Mouse (Mus musculus) neutrophil, adult 65 days (primary cell): ENCODE measurements around the gene Lig1. TPM values are rescaled to one million over a fixed set of nuclear protein-coding genes. Genes with fewer than 3 reads are reported as not detected.

Source experiments
- total RNA-seq: library from RNA; stranded (reverse); gene quantifications from 2 replicates; pipeline ENCODE4 v1.2.4, GENCODE M21; 2023

Gene Lig1
- total RNA-seq, result 53.6 and 72.7 TPM in 2 replicates

DNA sequence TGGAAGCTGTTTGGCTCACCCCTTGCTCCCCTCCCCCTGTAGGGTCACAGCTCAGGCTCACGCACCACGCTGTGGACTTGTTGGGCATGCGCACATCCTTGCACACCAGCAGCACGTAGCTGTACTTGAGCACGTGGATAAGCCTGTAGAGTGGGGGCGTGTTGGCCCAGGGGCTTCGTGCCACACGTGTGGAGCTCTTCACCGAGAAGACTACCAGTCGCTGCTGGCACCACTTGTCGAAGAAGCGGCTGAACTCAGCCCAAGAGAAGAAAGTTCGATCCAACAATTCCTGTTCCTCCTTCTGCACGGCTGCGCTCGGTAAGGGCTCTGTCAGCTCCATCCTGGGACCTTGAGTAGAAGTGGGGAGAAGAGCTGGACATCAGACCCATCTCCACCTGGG, at the start of gene Lig1:
TSS of gene Lig1 (plus strand) at position 203 of the 400 bp plus-strand sequence.

DNA sequence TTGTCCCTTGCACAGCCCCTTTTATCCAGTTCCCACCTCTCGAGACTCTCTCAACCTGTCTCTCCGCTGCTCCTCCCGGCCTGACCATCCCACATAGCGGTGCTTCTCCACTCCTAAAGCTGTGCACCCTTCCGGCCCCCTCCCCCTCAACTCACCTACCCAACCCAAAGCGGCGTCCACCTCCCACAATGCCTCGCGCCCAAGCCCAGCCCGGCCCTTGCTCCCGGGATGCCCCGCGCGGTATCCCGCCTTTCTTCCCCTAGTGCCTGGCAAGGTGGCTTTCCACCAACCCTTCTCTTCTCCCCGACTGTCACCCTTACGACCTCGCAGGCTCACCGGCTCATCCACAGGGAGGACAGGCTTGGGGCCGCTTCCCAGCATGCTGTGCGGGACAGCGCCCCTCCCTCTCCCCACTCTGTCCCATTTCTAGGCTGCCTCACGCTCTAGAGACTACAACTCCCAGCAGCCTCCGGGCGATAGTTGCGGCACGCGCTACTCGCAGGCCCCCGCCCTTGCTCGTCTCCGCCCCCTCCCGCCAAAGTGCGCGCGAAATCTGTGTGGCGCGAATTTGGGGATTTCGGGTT, 1.3 kb downstream of the Lig1 start, which contains the start of gene Zswim9:
TSS of gene Zswim9 (minus strand) at position 414 of the 584 bp plus-strand sequence.

DNA sequence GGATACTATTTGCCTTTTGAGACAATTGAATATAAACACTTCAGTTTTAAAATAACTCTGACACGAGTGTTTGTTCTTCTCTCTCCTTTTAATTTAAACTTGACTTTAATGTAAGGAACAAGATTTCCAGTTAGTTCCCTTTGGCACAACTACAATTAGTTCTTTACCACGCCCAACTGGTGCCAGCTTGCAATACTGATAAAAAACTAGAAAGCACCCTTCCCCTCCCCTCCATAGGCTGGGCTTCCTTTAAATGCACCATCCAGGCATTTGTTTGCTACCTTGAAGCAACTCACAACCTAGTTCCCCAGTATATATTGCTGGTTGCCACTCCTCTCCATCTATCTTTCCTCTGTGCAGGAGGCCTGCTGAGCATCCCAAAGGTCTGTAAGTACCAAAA, 47.2 kb downstream of the Lig1 start, which contains the start of gene Pla2g4c:
TSS of gene Pla2g4c (plus strand) at position 340 of the 400 bp plus-strand sequence.

Other genes with a start within 250 kb of the Lig1 start
- gene Chmp2a, start 242.5 kb upstream of the Lig1 start, total RNA-seq, result 143 and 163 TPM in 2 replicates
- gene Ube2m, start 239.0 kb upstream of the Lig1 start, total RNA-seq, result 67.7 and 84.0 TPM in 2 replicates
- 1.1 and 1.4 TPM in 2 replicates for gene Mzf1, start 222.5 kb upstream of the Lig1 start, total RNA-seq
- gene Vmn1r85, start 182.1 kb upstream of the Lig1 start, total RNA-seq, result not detected in 2 replicates
- not detected in 2 replicates for gene Vmn1r86, start 157.4 kb upstream of the Lig1 start, total RNA-seq
- gene Vmn1r87, start 137.1 kb upstream of the Lig1 start, total RNA-seq, result not detected in 2 replicates
- 0.09 TPM in 1 of 2 replicates, not detected in the other for gene Vmn1r88, start 117.7 kb upstream of the Lig1 start, total RNA-seq
- gene Vmn1r89, start 64.3 kb upstream of the Lig1 start, total RNA-seq, result not detected in 2 replicates
- 1.7 and 2.2 TPM in 2 replicates for gene Zswim9, start 1.4 kb downstream of the Lig1 start, total RNA-seq
- gene Pla2g4c, start 47.4 kb downstream of the Lig1 start, total RNA-seq, result 0.64 and 0.82 TPM in 2 replicates
- not detected in 2 replicates for gene Cabp5, start 120.8 kb downstream of the Lig1 start, total RNA-seq
- gene Bsph1, start 173.6 kb downstream of the Lig1 start, total RNA-seq, result not detected in 2 replicates